Mouse (Mus musculus): Measurements from ENCODE around the gene Naxe. TPM values are rescaled to one million over a fixed set of nuclear protein-coding genes. Genes with fewer than 3 reads are reported as not detected.

Naxe gene
- total RNA-seq, 1 experiment from 2014 or later = 15.0 TPM

Other genes with a start within 250 kb of the Naxe start
- gene Pear1, start 234.2 kb downstream of the Naxe start, total RNA-seq (2017) = 7.4 and 8.4 TPM in 2 replicates
- 11.8 and 14.6 TPM in 2 replicates for gene Sh2d2a, start 211.7 kb downstream of the Naxe start, total RNA-seq (2017)
- gene Prcc, start 172.9 kb downstream of the Naxe start, total RNA-seq (2017) = 37.2 and 37.4 TPM in 2 replicates
- 78.5 and 81.7 TPM in 2 replicates for gene Hdgf, start 152.2 kb downstream of the Naxe start, total RNA-seq (2017)
- gene Mrpl24, start 139.0 kb downstream of the Naxe start, total RNA-seq (2017) = 144 and 147 TPM in 2 replicates
- gene Isg20l2, start 128.2 kb downstream of the Naxe start, total RNA-seq (2017) = 32.5 and 33.1 TPM in 2 replicates
- gene Rrnad1, start 127.8 kb downstream of the Naxe start, total RNA-seq (2017) = 27.9 and 37.2 TPM in 2 replicates
- gene Crabp2, start 109.8 kb downstream of the Naxe start, total RNA-seq (2017) = not detected in 2 replicates
- gene Nes, start 87.4 kb downstream of the Naxe start, total RNA-seq (2017) = 0.12 TPM in 1 of 2 replicates, not detected in the other
- gene Bcan, start 58.3 kb downstream of the Naxe start, total RNA-seq (2017) = not detected in 2 replicates
- gene Hapln2, start 30.9 kb downstream of the Naxe start, total RNA-seq (2017) = not detected in 2 replicates
- gene Gpatch4, start 15.4 kb downstream of the Naxe start, total RNA-seq (2017) = 13.5 and 14.9 TPM in 2 replicates
- not detected in 2 replicates for gene Ttc24, start 19.8 kb upstream of the Naxe start, total RNA-seq (2017)
- 0.12 TPM in 1 of 2 replicates, not detected in the other for gene Iqgap3, start 23.5 kb upstream of the Naxe start, total RNA-seq (2017)
- 120 and 162 TPM in 2 replicates for gene Mef2d, start 83.9 kb upstream of the Naxe start, total RNA-seq (2017)
- gene Rhbg, start 196.2 kb upstream of the Naxe start, total RNA-seq (2017) = not detected in 2 replicates
- not detected in 2 replicates for gene Gm38392, start 228.7 kb upstream of the Naxe start, total RNA-seq (2017)
- 1.6 and 2.2 TPM in 2 replicates for gene Tsacc, start 238.5 kb upstream of the Naxe start, total RNA-seq (2017)
- gene Cct3, start 238.6 kb upstream of the Naxe start, total RNA-seq (2017) = 73.6 and 102 TPM in 2 replicates